Mouse (Mus musculus) adrenal gland, adult 8-10 months (tissue): ENCODE measurements around the gene Csnk2b. TPM values are rescaled to one million over a fixed set of nuclear protein-coding genes. Genes with fewer than 3 reads are reported as not detected.

Experiments
- DNase-seq: peaks from one replicate; pipeline ENCODE4 v3.0.0; 2022
- total RNA-seq, 4 experiments: library from RNA; stranded (reverse); gene quantifications; 2 replicates each; pipeline ENCODE4 v1.2.4; 2022

Gene Csnk2b
- 100 to 1,000 TPM; 196 to 224 (median 222) TPM for total RNA-seq

- no peak for DNase-seq
Measured at GRCm38 (mm10) chr17:35121871-35122303, at the start of gene Csnk2b. TSS of gene Csnk2b (minus strand) at chr17:35122053.

GRCm38 (mm10) chr17:35168541-35169207, 46.8 kb upstream of the Csnk2b start:
- DNase-seq = no peak

GRCm38 (mm10) chr17:35167794-35168193, 45.9 kb upstream of the Csnk2b start:
- DNase-seq = no peak

- DNase-seq = no peak
Measured at GRCm38 (mm10) chr17:35166352-35167035, 44.6 kb upstream of the Csnk2b start.

GRCm38 (mm10) chr17:35165451-35166155, 43.8 kb upstream of the Csnk2b start:
- DNase-seq = no peak

GRCm38 (mm10) chr17:35164568-35165450, 43.0 kb upstream of the Csnk2b start, which contains the start of gene Prrc2a:
TSS of gene Prrc2a (minus strand) at chr17:35164897.
- DNase-seq = peak; percentile 99

GRCm38 (mm10) chr17:35164218-35164567, 42.3 kb upstream of the Csnk2b start:
- no peak for DNase-seq

- no peak for DNase-seq
Measured at GRCm38 (mm10) chr17:35163326-35164081, 41.7 kb upstream of the Csnk2b start.

- no peak for DNase-seq
Measured at GRCm38 (mm10) chr17:35162730-35163129, 40.9 kb upstream of the Csnk2b start.

GRCm38 (mm10) chr17:35162121-35162520, 40.3 kb upstream of the Csnk2b start:
- DNase-seq = no peak

- no peak for DNase-seq
Measured at GRCm38 (mm10) chr17:35161421-35161820, 39.6 kb upstream of the Csnk2b start.

GRCm38 (mm10) chr17:35159638-35160037, 37.8 kb upstream of the Csnk2b start:
- no peak for DNase-seq

GRCm38 (mm10) chr17:35158850-35159593, 37.2 kb upstream of the Csnk2b start:
- no peak for DNase-seq

GRCm38 (mm10) chr17:35157661-35158175, 35.9 kb upstream of the Csnk2b start:
- DNase-seq = no peak

- no peak for DNase-seq
Measured at GRCm38 (mm10) chr17:35157254-35157653, 35.4 kb upstream of the Csnk2b start.

- no peak for DNase-seq
Measured at GRCm38 (mm10) chr17:35156461-35157200, 34.8 kb upstream of the Csnk2b start.

GRCm38 (mm10) chr17:35155451-35155850, 33.6 kb upstream of the Csnk2b start:
- DNase-seq = no peak

- DNase-seq = no peak
Measured at GRCm38 (mm10) chr17:35154616-35155015, 32.8 kb upstream of the Csnk2b start.

GRCm38 (mm10) chr17:35153931-35154330, 32.1 kb upstream of the Csnk2b start:
- DNase-seq = no peak

GRCm38 (mm10) chr17:35153077-35153476, 31.2 kb upstream of the Csnk2b start:
- no peak for DNase-seq
